Mouse (Mus musculus): Measurements from ENCODE around the gene Chrd. TPM values are rescaled to one million over a fixed set of nuclear protein-coding genes. Genes with fewer than 3 reads are reported as not detected.

Chrd gene
- polyA plus RNA-seq, 1 experiment from 2014 or later = 5.7 TPM

- H3K4me3 ChIP-seq = no peak overlapping the region
- H3K9me3 ChIP-seq = no peaks in the 10 kb centered on the region
- peak overlapping the region; percentile 77; the same call in 1 of the 2 replicates for H3K27ac ChIP-seq
- no peaks in the 10 kb centered on the region for H3K27me3 ChIP-seq
- H3K4me1 ChIP-seq (replicated peaks) = peaks cover 27% of the 10 kb centered on the region
- ATAC-seq (ENCODE audit: low FRiP score) = peak; percentile 33
- H3K4me2 ChIP-seq = no peak overlapping the region
- 5% methylated on average over 8 of the region's 8 CpGs for WGBS
- peak overlapping the region; percentile 55; the same call in 1 of the 2 replicates for H3K9ac ChIP-seq
- peaks cover 77% of the 10 kb centered on the region for H3K36me3 ChIP-seq
These were observed 30.4 kb upstream of the Chrd start for GRCm38 (mm10) chr16:20702522-20702893.

GRCm38 (mm10) chr16:20703071-20703470 lies 29.9 kb upstream of the Chrd start:
- H3K27me3 ChIP-seq = no peaks in the 10 kb centered on the region
- no peak for ATAC-seq (ENCODE audit: low FRiP score)
- WGBS = 91% methylated on average over 10 of the region's 10 CpGs
- no peak overlapping the region for H3K4me2 ChIP-seq
- peaks cover 82% of the 10 kb centered on the region for H3K36me3 ChIP-seq
- peaks cover 27% of the 10 kb centered on the region for H3K4me1 ChIP-seq (replicated peaks)
- H3K4me3 ChIP-seq = no peak overlapping the region
- no peaks in the 10 kb centered on the region for H3K9me3 ChIP-seq
- H3K9ac ChIP-seq = no peak overlapping the region
- no peak overlapping the region for H3K27ac ChIP-seq

DNA sequence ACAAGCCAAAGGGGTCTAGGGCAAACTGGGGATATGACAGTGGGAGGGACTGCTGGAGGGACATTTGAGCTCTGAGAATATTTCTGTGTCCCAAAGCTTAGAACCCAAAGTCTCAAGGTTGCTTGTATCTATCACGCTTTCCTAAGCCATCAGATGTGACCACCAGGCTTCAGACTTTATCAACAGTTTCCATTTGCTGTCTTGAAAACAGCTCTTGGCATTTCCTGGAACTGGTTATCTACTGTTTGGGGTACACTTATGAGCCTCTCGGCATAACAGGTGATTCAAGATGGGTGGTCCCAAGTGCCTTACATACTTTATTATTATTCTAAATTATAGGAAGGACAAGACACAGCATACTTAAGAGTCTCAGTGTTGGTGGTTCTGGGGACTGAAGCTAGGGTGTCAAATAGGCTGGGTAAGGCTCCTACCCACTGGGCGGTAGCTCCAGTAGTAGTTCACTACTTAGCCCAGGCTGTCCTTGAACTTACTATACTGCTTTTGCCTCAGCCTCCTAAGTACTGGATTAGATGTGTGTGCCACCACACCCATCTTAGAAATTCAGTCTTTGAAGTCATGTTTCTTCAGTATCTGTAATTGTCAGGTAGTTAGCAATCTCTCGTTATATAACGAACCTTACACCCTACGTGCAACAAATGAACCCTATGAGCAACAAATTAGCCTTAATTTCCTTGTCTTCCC lies 29.1 kb upstream of the Chrd start:
- H3K36me3 ChIP-seq = peaks cover 82% of the 10 kb centered on the region

GRCm38 (mm10) chr16:20705786-20706185 lies 27.1 kb upstream of the Chrd start:
- no peak overlapping the region for H3K27ac ChIP-seq
- H3K4me2 ChIP-seq = no peak overlapping the region
- no peaks in the 10 kb centered on the region for H3K27me3 ChIP-seq
- WGBS = 73% methylated on average over 3 of the region's 3 CpGs
- H3K36me3 ChIP-seq = peaks cover 82% of the 10 kb centered on the region
- H3K4me1 ChIP-seq (replicated peaks) = peaks cover 21% of the 10 kb centered on the region
- no peaks in the 10 kb centered on the region for H3K9me3 ChIP-seq
- H3K9ac ChIP-seq = no peak overlapping the region
- H3K4me3 ChIP-seq = no peak overlapping the region
- ATAC-seq (ENCODE audit: low FRiP score) = no peak

More for the DNA sequence above, 29.1 kb upstream of the Chrd start:
- ATAC-seq (ENCODE audit: low FRiP score) = no peak
- H3K27me3 ChIP-seq = no peaks in the 10 kb centered on the region
- H3K4me3 ChIP-seq = no peak overlapping the region
- H3K9me3 ChIP-seq = no peaks in the 10 kb centered on the region
- H3K4me1 ChIP-seq (replicated peaks) = peaks cover 27% of the 10 kb centered on the region
- H3K27ac ChIP-seq = no peak overlapping the region
- 95% methylated on average over 6 of the region's 6 CpGs for WGBS
- no peak overlapping the region for H3K4me2 ChIP-seq
- H3K9ac ChIP-seq = no peak overlapping the region

DNA sequence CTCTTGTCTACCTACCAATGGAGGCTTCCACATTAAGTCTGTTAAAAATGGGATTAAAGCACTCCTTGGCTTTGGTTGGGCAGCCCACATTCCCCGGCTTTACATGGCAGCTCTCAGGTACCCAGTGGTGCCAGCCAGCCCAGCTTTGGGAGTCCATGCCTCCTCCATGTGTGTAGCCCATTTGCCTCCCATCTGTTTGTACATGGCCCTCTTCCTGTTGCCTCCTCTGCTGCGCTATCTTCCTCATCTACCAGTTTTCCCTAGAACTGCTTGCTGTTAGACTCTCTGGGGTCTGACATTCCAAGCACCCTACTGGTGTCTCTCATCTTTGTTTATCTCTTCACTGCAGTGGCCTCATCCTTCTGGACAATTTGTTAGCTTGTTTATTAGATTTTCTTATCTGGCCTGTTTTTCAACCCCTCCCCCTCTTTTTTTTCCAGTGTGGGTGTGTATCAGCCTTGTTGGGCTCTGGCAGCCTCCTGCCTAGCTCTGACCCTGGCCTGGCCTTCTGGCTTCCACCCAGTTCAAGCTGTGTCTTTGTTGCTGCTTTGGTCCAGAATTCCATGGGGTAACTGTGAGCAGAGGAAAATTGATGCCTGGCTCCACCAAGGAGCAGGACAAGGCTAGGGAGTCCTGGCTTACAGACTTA lies 26.4 kb upstream of the Chrd start:
- no peak overlapping the region for H3K27ac ChIP-seq
- WGBS = 87% methylated on average over 2 of the region's 2 CpGs
- H3K36me3 ChIP-seq = peaks cover 86% of the 10 kb centered on the region

DNA sequence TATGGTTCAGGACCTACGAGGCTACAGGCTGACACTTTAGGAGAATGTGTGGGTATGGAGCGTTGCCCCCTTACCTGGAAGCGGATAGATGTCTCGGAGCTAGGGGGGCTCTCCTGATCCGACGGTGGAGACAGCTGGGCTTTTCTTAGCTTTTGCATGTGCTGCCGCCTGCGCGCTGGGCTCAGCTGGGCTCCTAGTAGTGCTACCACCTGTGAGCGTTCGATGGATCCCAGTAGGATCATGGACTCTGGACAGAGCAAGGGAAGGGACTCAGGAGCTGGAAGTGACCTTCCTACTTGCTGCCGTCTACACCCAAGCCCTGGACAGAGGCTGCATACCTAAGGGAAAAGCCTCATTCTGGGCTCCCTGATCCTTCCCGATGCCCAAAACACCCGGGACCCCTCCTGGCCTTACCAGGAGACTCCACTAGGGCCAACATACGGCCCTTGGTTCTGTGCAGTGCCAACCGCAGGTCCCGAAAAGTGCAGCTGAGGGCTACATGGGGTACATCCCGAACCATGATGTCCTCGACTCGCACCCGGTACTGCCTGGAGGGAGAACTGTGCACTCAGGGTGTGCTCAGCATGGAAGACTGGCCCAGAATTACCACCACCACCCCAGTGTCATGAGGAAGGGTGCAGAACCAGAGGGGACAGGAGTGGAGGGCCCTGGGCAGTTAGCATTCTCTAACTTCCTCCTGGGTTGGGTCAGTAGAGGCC lies 24.5 kb upstream of the Chrd start:
- peaks cover under 1% of the 10 kb centered on the region for H3K4me1 ChIP-seq (replicated peaks)
- no peak overlapping the region for H3K9ac ChIP-seq
- ATAC-seq (ENCODE audit: low FRiP score) = no peak; the same call in 1 of the 2 replicates
- no peak overlapping the region for H3K4me3 ChIP-seq
- no peak overlapping the region for H3K4me2 ChIP-seq
- WGBS = 92% methylated on average over 21 of the region's 21 CpGs
- H3K36me3 ChIP-seq = peaks cover 95% of the 10 kb centered on the region
- no peaks in the 10 kb centered on the region for H3K27me3 ChIP-seq
- no peaks in the 10 kb centered on the region for H3K9me3 ChIP-seq
- H3K27ac ChIP-seq = no peak overlapping the region

More for the DNA sequence above, 26.4 kb upstream of the Chrd start:
- Histone ChIP-seq H3K9ac (no peak overlapping the region), H3K4me1 (replicated peaks) (peaks cover 16% of the 10 kb centered on the region), H3K27me3 (no peaks in the 10 kb centered on the region), H3K4me2 (no peak overlapping the region), H3K9me3 (no peaks in the 10 kb centered on the region), H3K4me3 (no peak overlapping the region)
- no peak for ATAC-seq (ENCODE audit: low FRiP score)

DNA sequence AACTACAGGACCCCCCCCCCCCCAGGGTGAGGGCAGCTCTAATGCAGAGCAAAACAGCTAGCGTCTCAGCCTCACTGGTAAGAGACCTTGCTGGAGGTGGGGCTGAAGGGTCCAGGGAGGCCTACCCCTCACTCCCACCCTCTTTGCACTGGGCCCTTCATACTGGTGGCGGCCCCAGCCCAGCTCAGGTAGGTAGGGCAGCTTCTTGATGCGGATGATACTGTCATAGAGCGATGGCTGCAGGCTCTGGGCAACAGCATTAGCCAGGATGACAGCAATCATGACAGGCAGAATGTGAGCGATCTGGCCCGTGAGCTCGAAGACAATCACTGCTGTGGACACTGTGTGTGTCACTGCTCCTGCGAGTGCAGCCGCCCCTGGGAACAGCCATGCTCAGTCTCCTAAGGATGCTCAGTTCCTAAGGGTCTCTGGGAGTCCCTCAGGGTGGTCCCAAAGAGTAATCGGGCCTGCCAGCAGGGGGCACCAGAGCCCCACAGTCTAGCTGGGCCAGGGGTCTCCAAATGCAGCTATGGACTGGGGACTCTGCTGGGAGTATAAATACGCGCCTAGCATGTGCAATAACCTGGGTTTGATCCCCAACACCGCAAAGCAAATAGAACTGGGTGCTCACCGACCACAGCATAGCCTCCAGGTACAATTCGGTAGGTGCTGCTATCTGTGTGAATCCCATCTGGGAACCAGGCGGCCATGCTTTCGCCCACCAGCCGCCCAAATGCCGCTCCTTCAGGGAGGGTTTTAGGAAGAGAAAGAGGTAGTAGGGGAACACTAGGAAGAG lies 23.8 kb upstream of the Chrd start:
- ATAC-seq (ENCODE audit: low FRiP score) = peak; percentile 26; the same call in 1 of the 2 replicates
- no peaks in the 10 kb centered on the region for H3K9me3 ChIP-seq
- 79% methylated on average over 19 of the region's 19 CpGs for WGBS
- no peak overlapping the region for H3K4me2 ChIP-seq
- peak overlapping the region; percentile 19; the same call in 1 of the 2 replicates for H3K9ac ChIP-seq
- H3K36me3 ChIP-seq = peaks cover 91% of the 10 kb centered on the region
- no peaks in the 10 kb centered on the region for H3K27me3 ChIP-seq
- no peak overlapping the region for H3K27ac ChIP-seq
- peaks cover 8% of the 10 kb centered on the region for H3K4me1 ChIP-seq (replicated peaks)
- H3K4me3 ChIP-seq = no peak overlapping the region

- no peak for ATAC-seq (ENCODE audit: low FRiP score)
- peaks cover 80% of the 10 kb centered on the region for H3K36me3 ChIP-seq
- H3K4me3 ChIP-seq = no peak overlapping the region
- no peak overlapping the region for H3K4me2 ChIP-seq
- H3K27me3 ChIP-seq = no peaks in the 10 kb centered on the region
- peaks cover 20% of the 10 kb centered on the region for H3K4me1 ChIP-seq (replicated peaks)
- H3K9me3 ChIP-seq = no peaks in the 10 kb centered on the region
- H3K27ac ChIP-seq = no peak overlapping the region
- no peak overlapping the region for H3K9ac ChIP-seq
- WGBS = 95% methylated on average over 11 of the region's 11 CpGs
These were observed 22.6 kb upstream of the Chrd start for GRCm38 (mm10) chr16:20710370-20710769.

- no peaks in the 10 kb centered on the region for H3K9me3 ChIP-seq
- H3K4me2 ChIP-seq = no peak overlapping the region
- no peak overlapping the region for H3K9ac ChIP-seq
- no peaks in the 10 kb centered on the region for H3K27me3 ChIP-seq
- H3K4me3 ChIP-seq = no peak overlapping the region
- peaks cover 76% of the 10 kb centered on the region for H3K36me3 ChIP-seq
- WGBS = 80% methylated on average over 4 of the region's 4 CpGs
- no peak for ATAC-seq (ENCODE audit: low FRiP score)
- H3K4me1 ChIP-seq (replicated peaks) = peaks cover 23% of the 10 kb centered on the region
- no peak overlapping the region for H3K27ac ChIP-seq
These were observed 22.1 kb upstream of the Chrd start for GRCm38 (mm10) chr16:20710810-20711209.

DNA sequence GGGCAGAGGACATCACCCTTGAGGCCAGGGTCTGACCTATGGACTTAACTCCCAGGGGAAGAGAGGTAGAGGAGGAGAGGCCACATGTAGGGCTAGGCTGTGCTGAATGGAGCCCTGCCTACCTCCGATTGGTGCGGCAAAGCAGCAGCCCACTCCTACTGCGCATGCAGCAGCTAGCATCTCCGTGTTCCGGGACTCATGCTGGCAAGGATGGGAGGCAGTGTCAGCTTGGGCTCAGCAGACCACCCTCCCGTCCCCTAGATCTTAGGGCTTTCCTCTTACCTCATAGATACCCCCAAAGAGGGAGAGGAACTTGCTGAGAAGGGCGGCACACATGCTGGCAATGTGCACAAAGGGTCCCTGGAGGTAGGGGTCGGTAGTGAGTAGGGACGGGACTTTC lies 20.7 kb upstream of the Chrd start:
- H3K36me3 ChIP-seq = peaks cover 62% of the 10 kb centered on the region
- no peak overlapping the region for H3K27ac ChIP-seq
- no peak overlapping the region for H3K4me3 ChIP-seq
- 78% methylated on average over 9 of the region's 9 CpGs for WGBS
- no peak overlapping the region for H3K9ac ChIP-seq
- H3K4me2 ChIP-seq = no peak overlapping the region
- no peaks in the 10 kb centered on the region for H3K9me3 ChIP-seq
- peaks cover 32% of the 10 kb centered on the region for H3K4me1 ChIP-seq (replicated peaks)
- H3K27me3 ChIP-seq = no peaks in the 10 kb centered on the region
- ATAC-seq (ENCODE audit: low FRiP score) = no peak

- Histone ChIP-seq H3K4me3 (no peak overlapping the region), H3K27ac (no peak overlapping the region), H3K36me3 (peaks cover 55% of the 10 kb centered on the region), H3K27me3 (no peaks in the 10 kb centered on the region), H3K9me3 (no peaks in the 10 kb centered on the region), H3K4me2 (no peak overlapping the region), H3K9ac (no peak overlapping the region), H3K4me1 (replicated peaks) (peaks cover 34% of the 10 kb centered on the region)
- WGBS = 96% methylated on average over 7 of the region's 7 CpGs
- ATAC-seq (ENCODE audit: low FRiP score) = no peak
These were observed 20.0 kb upstream of the Chrd start for GRCm38 (mm10) chr16:20712889-20713288.
